Mouse (Mus musculus) liver, postnatal 0 days (tissue): ENCODE results near the gene Klf4.

Source experiments
- CTCF ChIP-seq: sonication (generic); IDR thresholded peaks from 2 replicates; pipeline ENCODE4 v1.5.1; 2016; ENCODE audit warnings: antibody characterized with exemption, low read depth
- EP300 ChIP-seq: IDR thresholded peaks from 2 replicates; pipeline ENCODE4 v1.6.1; 2016; ENCODE audit warnings: antibody characterized with exemption, low read depth, mild to moderate bottlenecking

- TF ChIP-seq EP300 (no peak), CTCF (no peak)
Measured at GRCm38 (mm10) chr4:55564317-55564716, 32.1 kb upstream of the Klf4 start.
